Mouse (Mus musculus): ENCODE data around the gene Slc38a10.

DNA sequence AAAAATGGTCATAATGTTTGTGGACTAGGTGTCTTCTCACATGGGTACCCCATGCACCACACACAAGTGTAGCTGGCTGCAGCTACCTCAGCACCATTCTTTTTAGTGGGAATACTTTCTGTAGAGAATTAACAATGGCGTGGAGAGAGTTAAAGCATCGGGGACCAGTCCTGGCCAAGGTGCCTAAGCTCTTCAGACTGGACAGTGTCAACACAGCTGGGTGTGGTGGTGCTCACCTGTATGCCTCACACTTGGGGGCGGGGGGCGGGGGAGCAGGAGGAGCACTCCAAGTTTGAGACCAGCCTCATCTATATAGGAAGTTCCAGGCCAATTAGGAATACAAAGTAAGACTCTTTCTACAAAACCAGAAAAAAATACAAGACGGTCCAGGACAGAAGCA lies 17.0 kb downstream of the Slc38a10 start:
- no peak for TF ChIP-seq POLR2A (IDR thresholded peaks at IDR 0.05; ENCODE audit: low read depth, low read length)
- no peak for TF ChIP-seq CTCF (IDR thresholded peaks at IDR 0.05; ENCODE audit: borderline replicate concordance, insufficient read depth, low read length)

Measured in embryonic fibroblast, embryonic 13.5 days (primary cell).